Mouse (Mus musculus) lung, postnatal 4 days (tissue): Measurements from ENCODE around the gene Zfp740.
"Not testable (repeated sequence)": the region's sequence is repeated elsewhere in the genome, so short reads cannot be mapped to it uniquely, and the experiment has no call there.

Experiments used
- DNase-seq, 2 experiments: peaks; one replicate each; pipeline ENCODE4 v3.0.0; 2021

Zfp740 gene

GRCm38 (mm10) chr15:102192820-102193386 lies 10.1 kb upstream of the Zfp740 start:
- no peak for DNase-seq

DNA sequence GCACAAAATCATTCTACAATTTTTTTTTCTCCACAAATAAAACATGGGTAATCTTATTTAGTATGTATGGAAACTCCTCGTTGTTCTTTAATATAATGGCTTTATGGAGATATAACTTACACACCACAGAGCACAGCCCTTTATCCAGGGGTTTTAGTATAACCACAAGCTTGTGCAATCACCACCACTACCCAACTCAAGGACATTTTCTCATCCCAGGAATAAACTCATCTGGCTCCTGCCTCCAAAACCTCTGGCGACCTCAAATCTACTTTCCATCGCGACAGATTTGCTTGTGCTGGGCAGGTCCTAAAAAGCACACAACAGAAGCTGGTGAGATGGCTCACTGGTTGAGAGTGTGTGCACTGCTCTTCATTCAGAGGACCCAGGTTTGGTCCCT lies 9.4 kb upstream of the Zfp740 start:
- no peak for DNase-seq

DNA sequence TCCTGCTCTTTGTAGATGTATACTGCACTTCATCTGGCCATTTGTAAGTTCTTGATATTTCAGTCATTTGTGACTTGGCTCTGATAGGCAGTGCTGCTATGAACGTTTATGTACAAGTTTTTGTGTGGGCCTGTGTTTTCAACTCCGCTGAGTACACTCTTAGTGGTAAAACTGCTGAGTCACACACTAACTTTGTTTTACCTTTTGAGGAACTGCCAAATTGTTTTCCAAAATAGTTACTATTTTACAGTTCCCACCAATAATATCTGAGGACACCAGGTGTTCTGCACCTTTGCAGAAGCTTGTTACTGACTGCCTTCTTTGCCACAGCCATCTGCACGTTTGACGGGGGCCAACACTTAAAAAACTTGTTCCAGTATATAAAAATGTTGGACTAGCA lies 8.6 kb upstream of the Zfp740 start:
- DNase-seq = no peak

GRCm38 (mm10) chr15:102195373-102195772 lies 7.7 kb upstream of the Zfp740 start:
- no peak for DNase-seq

GRCm38 (mm10) chr15:102198841-102199240 lies 4.2 kb upstream of the Zfp740 start:
- DNase-seq = peak in 1 of 2 experiments; percentile 51

- DNase-seq = peak; percentile 77 to 86
Measured at GRCm38 (mm10) chr15:102203835-102204381, 859 bp downstream of the Zfp740 start.

DNA sequence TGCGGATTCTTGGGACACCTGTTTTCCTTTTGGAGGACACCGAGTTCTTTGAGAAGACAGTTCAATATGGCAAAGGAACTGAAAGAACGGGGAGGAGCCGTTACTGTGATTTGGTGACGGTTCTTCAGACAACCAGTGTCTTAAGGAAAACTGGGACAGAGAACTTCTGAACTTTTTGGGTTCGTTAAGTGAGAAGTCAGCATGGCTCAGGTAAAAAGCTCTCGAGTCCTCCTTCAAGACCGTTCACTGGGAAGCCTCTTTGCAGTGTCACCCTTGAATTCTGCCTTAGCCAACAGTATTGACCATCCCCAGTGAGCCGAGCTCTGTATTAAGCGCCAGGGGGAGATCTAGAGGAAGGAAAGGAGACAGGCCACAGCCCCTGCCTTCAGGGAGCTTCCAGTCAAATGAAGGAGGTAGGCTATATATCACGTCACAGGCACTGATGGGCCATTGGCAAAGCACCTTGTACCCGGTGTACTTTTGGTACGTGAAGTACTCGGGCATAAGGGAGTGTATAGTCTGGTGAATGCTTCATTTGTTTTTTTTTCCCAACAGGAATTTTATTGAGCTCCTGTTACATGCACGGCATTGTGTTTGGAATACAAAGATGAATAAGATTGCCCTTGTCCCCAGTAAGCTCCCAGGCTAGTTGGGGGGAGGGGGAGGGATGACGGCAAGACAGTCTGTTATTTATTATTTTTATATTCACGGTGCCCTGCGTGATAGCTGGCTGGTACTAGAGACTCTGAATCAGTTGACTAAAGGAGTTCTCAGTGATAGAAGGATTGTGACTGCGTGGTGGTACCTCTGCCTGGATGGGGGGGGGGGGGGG lies 1.8 kb downstream of the Zfp740 start, which contains the start of gene Csad:
Csad (minus strand) TSS at position 51 of the 832 bp plus-strand sequence.
- DNase-seq = no peak

GRCm38 (mm10) chr15:102205779-102206178 lies 2.7 kb downstream of the Zfp740 start:
- DNase-seq = peak; percentile 39 to 50

DNA sequence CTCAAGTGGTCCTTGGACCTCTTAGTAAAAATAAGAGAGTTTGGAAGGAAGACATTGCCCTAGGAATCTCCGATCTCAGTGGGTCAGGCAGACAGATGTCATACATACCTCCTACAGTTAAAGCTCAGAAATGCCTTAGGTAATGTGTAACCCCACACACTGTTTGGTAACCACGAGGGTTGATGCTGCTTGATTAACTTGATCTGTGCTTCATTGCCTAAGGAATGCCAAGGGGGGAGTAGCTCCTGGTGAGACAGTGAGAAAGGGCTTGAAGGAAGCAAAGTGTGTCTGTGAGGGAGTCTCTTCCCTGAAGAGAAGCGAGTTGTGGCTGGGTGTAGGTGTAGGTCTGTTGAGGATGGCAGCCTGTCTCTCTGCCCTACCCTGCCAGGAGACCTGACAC lies 4.3 kb downstream of the Zfp740 start:
- no peak for DNase-seq

GRCm38 (mm10) chr15:102208092-102208561 lies 5.1 kb downstream of the Zfp740 start:
- DNase-seq = no peak

DNA sequence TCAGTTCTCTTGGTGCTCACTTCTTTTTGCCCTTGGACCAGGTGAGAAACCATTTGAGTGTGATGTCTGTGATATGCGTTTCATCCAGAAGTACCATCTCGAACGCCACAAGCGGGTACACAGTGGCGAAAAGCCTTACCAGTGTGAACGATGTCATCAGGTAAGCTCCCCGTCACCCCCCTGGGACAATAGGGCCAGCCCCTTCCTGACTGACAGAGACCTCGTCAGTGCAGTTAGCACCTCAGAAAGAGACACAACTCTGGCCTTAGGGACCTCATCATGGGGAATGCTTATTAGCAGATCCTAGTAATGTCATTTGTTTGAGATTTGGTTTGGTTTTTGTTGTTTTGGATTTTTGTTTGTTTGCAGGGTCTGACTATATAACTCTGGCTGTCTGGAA lies 6.1 kb downstream of the Zfp740 start:
- no peak for DNase-seq

GRCm38 (mm10) chr15:102210816-102211215 lies 7.8 kb downstream of the Zfp740 start:
- no peak for DNase-seq

DNA sequence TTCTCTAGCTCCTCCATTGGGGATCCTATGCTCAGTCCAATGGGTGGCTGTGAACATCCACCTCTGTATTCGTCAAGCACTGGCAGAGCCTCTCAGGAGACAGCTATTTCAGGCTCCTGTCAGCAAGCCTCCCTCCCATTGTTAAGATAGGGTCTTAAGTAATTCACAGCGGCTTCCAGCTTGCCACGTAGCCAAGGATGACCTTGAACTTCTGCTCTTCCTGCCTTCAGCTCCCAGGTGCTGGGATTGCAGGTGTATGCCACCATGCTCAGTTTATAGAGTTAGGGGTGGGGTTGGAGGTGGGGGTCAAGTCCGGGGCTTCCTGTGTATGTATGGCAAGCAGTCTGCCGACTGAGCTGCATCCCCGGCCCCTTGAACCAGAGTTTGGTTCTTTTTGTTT lies 8.8 kb downstream of the Zfp740 start:
- no peak for DNase-seq

GRCm38 (mm10) chr15:102214132-102214531 lies 11.1 kb downstream of the Zfp740 start:
- DNase-seq = no peak

DNA sequence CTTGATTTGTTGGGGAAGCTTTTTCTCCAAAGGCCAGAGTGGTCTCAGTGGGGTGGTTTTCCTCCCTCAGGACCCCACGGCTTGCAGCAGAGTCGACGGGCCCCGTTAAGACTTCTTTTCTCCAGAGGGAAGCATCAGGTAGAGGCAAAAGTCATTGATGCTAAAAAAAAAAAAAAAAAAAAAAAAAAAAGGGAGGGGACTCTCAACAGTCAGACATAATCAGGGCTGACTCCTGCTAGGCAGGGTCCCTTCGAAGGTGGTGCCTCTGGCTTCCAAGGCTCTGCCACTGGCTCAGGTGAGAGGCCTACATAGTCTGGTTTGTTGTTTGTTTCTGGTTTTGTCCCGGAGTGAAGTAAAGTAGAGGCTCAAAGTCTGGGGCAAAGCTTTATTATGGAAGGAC lies 12.6 kb downstream of the Zfp740 start:
- no peak for DNase-seq

- DNase-seq = no peak
Measured at GRCm38 (mm10) chr15:102216459-102217228, 13.6 kb downstream of the Zfp740 start.

DNA sequence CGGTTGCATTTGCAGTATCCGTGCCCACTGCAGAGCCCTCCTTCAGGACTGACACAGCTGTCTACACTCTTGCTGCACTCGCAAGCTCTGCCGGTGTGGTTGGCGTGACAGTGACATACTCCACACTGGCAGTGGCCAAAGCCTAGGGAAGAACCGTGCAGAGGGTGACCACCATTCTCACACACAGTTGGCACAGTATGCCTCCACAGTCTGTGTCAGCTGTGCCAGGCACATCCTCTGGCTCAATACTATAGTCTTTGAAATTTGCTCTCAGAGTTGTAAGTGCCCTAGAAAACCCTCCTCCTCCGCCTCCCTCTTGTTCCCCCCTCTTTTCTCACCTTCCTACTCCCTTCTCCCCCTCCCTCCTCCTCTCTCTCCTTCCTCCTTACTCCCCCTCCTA lies 14.3 kb downstream of the Zfp740 start:
- peak in 1 of 2 experiments; percentile 45 for DNase-seq

- DNase-seq = no peak
Measured at GRCm38 (mm10) chr15:102222386-102222785, 19.3 kb downstream of the Zfp740 start.

DNA sequence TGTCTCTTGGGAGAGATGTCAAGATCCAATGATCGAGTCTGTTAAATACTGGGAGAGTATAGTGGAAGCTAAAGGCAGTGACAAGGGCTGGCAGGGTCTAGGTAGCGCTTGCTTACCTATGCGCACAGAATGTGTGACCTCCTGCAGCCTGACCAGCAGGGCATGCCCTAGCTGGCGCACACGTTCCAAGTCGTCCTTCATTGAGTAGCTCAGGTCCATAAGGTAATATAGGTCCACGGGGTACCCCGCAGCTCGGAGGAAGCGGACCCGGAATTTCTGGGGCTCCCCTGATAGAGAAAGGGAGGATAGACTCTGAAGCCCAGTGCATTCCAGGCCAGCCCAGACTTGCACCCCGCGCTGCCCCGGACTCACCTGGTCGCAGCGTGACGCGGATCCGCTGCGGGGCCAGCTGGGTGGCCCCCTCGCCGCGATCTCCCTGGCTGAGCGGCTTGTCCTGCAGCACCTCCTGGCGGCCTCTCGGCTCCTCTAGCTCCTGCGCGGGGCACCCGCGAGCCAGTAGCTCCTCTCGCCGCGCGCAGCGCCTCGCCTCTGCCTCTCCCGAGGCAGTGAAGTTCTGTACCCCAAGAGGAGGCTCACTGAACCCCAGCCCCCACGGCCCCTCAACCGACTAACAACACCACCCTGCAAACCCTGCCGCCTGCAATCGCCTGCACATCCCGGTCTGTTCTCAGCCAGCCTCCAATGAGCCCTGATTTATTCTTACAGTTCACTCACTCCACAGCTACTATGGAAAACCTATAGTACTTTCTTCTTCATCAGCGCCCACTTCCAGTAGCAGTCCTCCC lies 21.3 kb downstream of the Zfp740 start:
- peak; percentile 85 to 88 for DNase-seq

DNA sequence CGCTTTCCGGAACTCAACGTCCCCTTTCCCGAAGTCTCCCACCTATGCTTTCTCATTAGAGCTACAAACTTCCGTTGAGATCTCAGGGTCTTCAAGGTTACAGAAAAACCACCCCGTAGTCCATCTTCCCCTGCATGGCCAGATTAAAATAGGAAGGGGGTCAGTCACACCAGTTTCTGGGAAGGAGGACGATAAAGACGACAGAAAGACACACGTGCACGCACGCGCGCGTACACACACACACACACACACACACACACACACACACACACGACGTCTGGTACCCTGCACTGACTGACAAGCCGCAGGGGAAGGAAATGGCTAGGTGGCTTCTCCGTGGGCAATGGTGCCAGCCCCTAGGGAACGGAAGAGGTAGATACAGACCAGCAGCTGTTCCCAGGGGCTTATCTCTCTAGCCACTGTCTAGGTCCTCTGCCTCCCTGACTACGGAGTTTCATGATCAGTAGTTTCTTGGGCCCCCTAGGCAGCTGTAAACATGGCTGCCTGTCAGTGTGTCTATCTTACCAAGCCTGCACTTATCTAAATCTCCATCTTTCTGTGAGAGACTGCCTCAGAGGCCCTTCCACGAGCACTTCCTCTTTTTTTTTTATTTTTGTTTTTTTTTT lies 22.1 kb downstream of the Zfp740 start:
- no peak for DNase-seq

- not testable (repeated sequence) for DNase-seq
Measured at GRCm38 (mm10) chr15:102225619-102226018, 22.6 kb downstream of the Zfp740 start.
